Mouse (Mus musculus) lung, adult 2 months (tissue): Measurements from ENCODE around the gene Gm156. TPM values are rescaled to one million over a fixed set of nuclear protein-coding genes. Genes with fewer than 3 reads are reported as not detected.

Experiments
- DNase-seq: peaks from one replicate; pipeline ENCODE4 v3.0.0; 2022
- H3K4me1 ChIP-seq: fragments of 200-500 bp; 2 replicates; pipeline ENCODE4 v1.6.1; 2011; ENCODE audit warnings: low read length; ENCODE audit not compliant: control insufficient read depth, insufficient read depth
- H3K4me3 ChIP-seq: fragments of 200-500 bp; replicated peaks from 2 replicates; pipeline ENCODE3; 2011; ENCODE audit warnings: low read depth, mild to moderate bottlenecking, control low read depth, low read length; ENCODE audit errors: extremely low read depth
- CTCF ChIP-seq: fragments of 200-500 bp; IDR thresholded peaks from 2 replicates; pipeline ENCODE4 v1.5.1; 2011; ENCODE audit warnings: mild to moderate bottlenecking, low read length, control low read depth; ENCODE audit not compliant: insufficient read depth
- POLR2A ChIP-seq: fragments of 200-500 bp; IDR thresholded peaks from 2 replicates; pipeline ENCODE4 v1.6.1; 2011; ENCODE audit warnings: low read depth, mild to moderate bottlenecking, control low read depth, low read length, borderline replicate concordance; ENCODE audit errors: extremely low read depth
- whole genome bisulfite sequencing: fragments of 180-500 bp; shearing (Covaris S2); methylation state at CpG from one replicate; pipeline ENCODE4 v1.1.7; 2018; 5-methylcytosine and 5-hydroxymethylcytosine counted together
- polyA plus RNA-seq: library from polyadenylated mRNA; depleted of rRNA; stranded (reverse); fragments of >200 nt; gene quantifications from 2 replicates; pipeline ENCODE4 v1.2.3, GENCODE M21; 2012; rRNA removed

Gene Gm156
- polyA plus RNA-seq, 1 experiment, result not detected

DNA sequence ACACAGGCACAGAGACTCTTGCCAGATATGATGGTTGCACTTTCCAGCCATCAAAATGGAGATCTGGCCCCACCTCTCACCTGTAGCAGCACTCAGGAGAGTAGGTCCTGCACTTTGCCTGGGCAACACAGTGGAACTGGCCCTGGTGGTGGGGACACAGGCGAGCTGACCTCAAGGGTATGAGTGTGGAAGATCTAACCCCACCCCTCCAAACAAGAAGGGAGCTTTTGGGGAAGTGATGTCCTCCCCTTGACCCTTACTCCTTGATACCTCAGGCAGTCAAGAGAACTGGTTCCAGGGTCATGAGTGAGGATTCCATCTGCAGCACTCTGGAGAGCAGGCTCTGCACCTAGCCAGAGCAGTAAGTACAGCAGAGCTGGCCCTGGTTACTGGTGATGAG, 62.7 kb downstream of the Gm156 start:
- WGBS, result 40% methylated on average over 1 of the region's 1 CpGs
- no peaks in the 10 kb centered on the region for H3K4me1 ChIP-seq
- no peak for DNase-seq
- no peak for TF ChIP-seq POLR2A
- TF ChIP-seq CTCF, result no peak
- H3K4me3 ChIP-seq, result no peak overlapping the region

GRCm38 (mm10) chr6:129720487-129720886, 63.6 kb downstream of the Gm156 start:
- H3K4me3 ChIP-seq, result no peak overlapping the region
- DNase-seq, result no peak
- H3K4me1 ChIP-seq, result no peaks in the 10 kb centered on the region
- TF ChIP-seq CTCF, result no peak
- TF ChIP-seq POLR2A, result no peak
- WGBS, result 14% methylated on average over 3 of the region's 3 CpGs

DNA sequence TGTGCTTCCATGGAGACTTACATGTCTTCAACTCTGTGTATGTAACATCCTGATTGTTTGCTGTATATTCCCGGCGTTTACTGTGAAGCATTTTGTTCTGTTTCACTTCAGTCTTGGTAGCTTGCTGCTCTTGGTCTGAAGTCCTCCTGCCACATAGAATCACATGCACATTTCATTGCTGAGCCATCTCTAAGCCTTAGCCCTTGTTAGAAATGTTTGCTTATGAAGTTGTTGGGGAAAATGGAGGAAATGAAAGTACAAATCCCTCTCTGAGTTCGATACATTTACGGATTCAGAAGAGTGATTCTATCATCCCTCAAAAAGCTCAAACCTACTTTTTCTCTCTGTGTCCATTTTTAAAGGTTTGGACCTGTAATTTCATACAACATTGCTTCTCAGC, 67.0 kb downstream of the Gm156 start, which contains the start of gene Klri1:
Gene Klri1, minus strand, starts transcription at position 101 of the 400 bp plus-strand sequence.
- TF ChIP-seq POLR2A (no peak), CTCF (no peak)
- no peak for DNase-seq
- H3K4me3 ChIP-seq, result no peak within 1 kb of the TSS
- 89% methylated on average over 4 of the region's 4 CpGs for WGBS
- no peaks in the 10 kb centered on the region for H3K4me1 ChIP-seq

Other genes with a start within 250 kb of the Gm156 start
- 0.63 and 0.67 TPM in 2 replicates for gene Klre1, start 206.4 kb downstream of the Gm156 start, polyA plus RNA-seq
- 1.2 and 1.4 TPM in 2 replicates for gene Klrd1, start 192.5 kb downstream of the Gm156 start, polyA plus RNA-seq
- 0.49 and 0.68 TPM in 2 replicates for gene Klrk1, start 160.4 kb downstream of the Gm156 start, polyA plus RNA-seq
- gene Klrc3, start 140.9 kb downstream of the Gm156 start, polyA plus RNA-seq, result 0.66 TPM in 1 of 2 replicates, not detected in the other
- 0.52 and 0.76 TPM in 2 replicates for gene Klrc2, start 123.6 kb downstream of the Gm156 start, polyA plus RNA-seq
- gene Klrc1, start 105.3 kb downstream of the Gm156 start, polyA plus RNA-seq, result 0.68 and 0.75 TPM in 2 replicates
- not detected in 2 replicates for gene Klri1, start 67.1 kb downstream of the Gm156 start, polyA plus RNA-seq
- gene Klri2, start 43.8 kb downstream of the Gm156 start, polyA plus RNA-seq, result 0.20 and 0.28 TPM in 2 replicates
- not detected in 2 replicates for gene Gm17631, start 78.4 kb upstream of the Gm156 start, polyA plus RNA-seq
- gene Klra17, start 92.4 kb upstream of the Gm156 start, polyA plus RNA-seq, result 0.22 TPM in 1 of 2 replicates, not detected in the other
- not detected in 2 replicates for gene Klra5, start 133.4 kb upstream of the Gm156 start, polyA plus RNA-seq
- not detected in 2 replicates for gene Klra6, start 242.7 kb upstream of the Gm156 start, polyA plus RNA-seq